Mouse (Mus musculus): Measurements from ENCODE around the gene Med7. TPM values are rescaled to one million over a fixed set of nuclear protein-coding genes. Genes with fewer than 3 reads are reported as not detected.

The Med7 gene
- polyA plus RNA-seq (2014; fragmentation: Nextera tagmentation; extraction: Ambion mirVana), result 69.3 and 71.8 TPM in 2 replicates

DNA sequence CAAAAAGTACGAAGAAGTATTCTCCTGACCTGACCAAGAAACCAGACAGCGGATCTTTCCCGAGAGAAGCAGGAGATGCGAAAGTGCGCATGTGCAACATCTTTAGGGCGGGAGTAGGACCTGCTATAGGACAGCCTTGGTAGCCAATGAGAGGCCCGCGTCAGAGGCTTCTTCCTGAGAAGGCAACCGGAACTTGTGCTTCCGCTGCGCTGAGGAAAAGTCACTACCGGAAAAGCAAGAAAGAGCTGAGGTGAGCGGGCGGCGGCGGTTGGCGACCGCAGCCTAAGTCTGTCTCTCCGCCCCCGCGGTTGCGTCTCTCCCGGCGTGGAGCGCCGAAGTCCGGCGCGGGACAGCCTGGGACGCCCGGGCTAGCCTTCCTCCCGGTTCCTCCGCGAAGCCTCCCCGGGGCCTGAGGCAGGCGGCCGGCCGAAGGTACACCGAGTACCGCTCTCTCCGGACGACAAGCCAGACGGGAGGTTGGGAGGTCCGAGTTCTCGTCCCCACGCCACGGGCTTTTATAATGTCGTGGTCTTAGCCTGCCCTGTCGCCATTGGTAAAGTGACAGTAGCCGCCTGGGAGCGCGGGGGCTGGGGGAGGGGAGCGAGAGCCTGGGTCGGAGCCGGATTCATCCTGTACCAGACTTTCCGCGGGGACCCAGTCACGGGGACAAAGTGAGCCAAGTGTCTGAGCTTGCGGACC, at the start of gene Med7:
Med7 (plus strand) TSS at position 166 of the 699 bp plus-strand sequence.
- Histone ChIP-seq H3K4me1 (ENCODE audit: insufficient read depth) (peaks cover 3% of the 10 kb centered on the region; the same call in 1 of the 2 replicates), H3K9ac (peak within 1 kb of the TSS; percentile 95), H3K27ac (ENCODE audit: low read depth) (peak within 1 kb of the TSS; percentile 93), H3K4me2 (peak within 1 kb of the TSS; percentile 89), H3K36me3 (ENCODE audit: insufficient read depth) (peaks cover 13% of the 10 kb centered on the region), H3K9me3 (ENCODE audit: low read depth, low read length) (no peaks in the 10 kb centered on the region), H3K27me3 (ENCODE audit: insufficient read depth, low read length) (no peaks in the 10 kb centered on the region), H3K4me3 (ENCODE audit: low read depth, low read length) (peak within 1 kb of the TSS; percentile 91)
- TF ChIP-seq CTCF (IDR thresholded peaks at IDR 0.05; ENCODE audit: low read depth), result no peak
- ATAC-seq (ENCODE audit: insufficient read depth) (peak; percentile 99), DNase-seq (peak; percentile 98)
- WGBS, result under 1% methylated on average over 59 of the region's 59 CpGs

DNA sequence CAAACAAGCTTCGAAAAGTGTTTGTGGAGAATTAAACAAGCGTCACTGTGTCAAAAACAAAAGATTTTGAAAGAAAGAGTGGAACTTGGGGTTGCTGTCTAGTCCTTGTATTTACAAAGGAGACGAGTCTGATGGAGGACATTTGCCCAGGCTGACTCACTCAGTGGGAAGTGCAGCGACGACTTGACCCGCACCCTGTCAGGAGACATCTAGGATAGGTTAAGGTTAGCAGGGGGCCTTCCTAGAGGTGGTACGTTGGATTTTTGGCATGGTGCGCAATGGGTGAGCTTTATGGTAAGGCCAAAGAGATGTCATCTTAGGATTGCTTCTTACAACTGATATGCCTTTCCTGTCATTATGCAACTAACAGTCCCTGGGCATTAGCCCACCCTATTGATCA, 49.7 kb upstream of the Med7 start:
- no peak overlapping the region for H3K27ac ChIP-seq (ENCODE audit: low read depth)
- H3K4me3 ChIP-seq (ENCODE audit: low read depth, low read length), result no peak overlapping the region
- H3K4me2 ChIP-seq, result no peak overlapping the region
- no peak for DNase-seq
- no peak for TF ChIP-seq CTCF (IDR thresholded peaks at IDR 0.05; ENCODE audit: low read depth)
- H3K9ac ChIP-seq, result no peak overlapping the region
- WGBS, result 88% methylated on average over 8 of the region's 8 CpGs
- H3K9me3 ChIP-seq (ENCODE audit: low read depth, low read length), result no peaks in the 10 kb centered on the region
- H3K27me3 ChIP-seq (ENCODE audit: insufficient read depth, low read length), result no peaks in the 10 kb centered on the region
- no peaks in the 10 kb centered on the region for H3K4me1 ChIP-seq (ENCODE audit: insufficient read depth)
- ATAC-seq (ENCODE audit: insufficient read depth), result no peak
- H3K36me3 ChIP-seq (ENCODE audit: insufficient read depth), result no peaks in the 10 kb centered on the region

DNA sequence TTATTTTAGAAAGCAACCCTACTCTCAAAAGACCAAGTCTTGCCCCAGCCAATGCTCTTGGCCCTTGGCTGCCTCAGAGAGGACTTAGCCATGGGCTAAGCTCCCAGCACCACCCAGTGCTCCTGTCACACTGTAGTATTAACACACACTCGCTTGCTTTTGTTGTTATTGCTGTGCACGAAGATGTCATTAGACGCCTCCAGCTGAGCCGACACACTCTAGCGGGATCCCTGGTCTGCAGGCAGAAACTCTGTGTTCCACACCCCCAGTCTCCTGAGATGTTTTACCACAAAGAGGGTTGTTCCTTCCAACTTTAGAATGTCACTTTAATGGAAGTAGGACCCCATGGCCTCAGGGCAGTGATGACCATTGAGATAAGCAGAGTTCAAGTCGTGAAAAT, 48.3 kb upstream of the Med7 start:
- Histone ChIP-seq H3K4me2 (no peak overlapping the region), H3K27ac (ENCODE audit: low read depth) (no peak overlapping the region), H3K27me3 (ENCODE audit: insufficient read depth, low read length) (no peaks in the 10 kb centered on the region), H3K9ac (no peak overlapping the region), H3K9me3 (ENCODE audit: low read depth, low read length) (no peaks in the 10 kb centered on the region), H3K4me3 (ENCODE audit: low read depth, low read length) (no peak overlapping the region), H3K4me1 (ENCODE audit: insufficient read depth) (no peaks in the 10 kb centered on the region), H3K36me3 (ENCODE audit: insufficient read depth) (no peaks in the 10 kb centered on the region)
- 50% methylated on average over 6 of the region's 6 CpGs for WGBS
- no peak for TF ChIP-seq CTCF (IDR thresholded peaks at IDR 0.05; ENCODE audit: low read depth)
- DNase-seq, result no peak
- ATAC-seq (ENCODE audit: insufficient read depth), result no peak

DNA sequence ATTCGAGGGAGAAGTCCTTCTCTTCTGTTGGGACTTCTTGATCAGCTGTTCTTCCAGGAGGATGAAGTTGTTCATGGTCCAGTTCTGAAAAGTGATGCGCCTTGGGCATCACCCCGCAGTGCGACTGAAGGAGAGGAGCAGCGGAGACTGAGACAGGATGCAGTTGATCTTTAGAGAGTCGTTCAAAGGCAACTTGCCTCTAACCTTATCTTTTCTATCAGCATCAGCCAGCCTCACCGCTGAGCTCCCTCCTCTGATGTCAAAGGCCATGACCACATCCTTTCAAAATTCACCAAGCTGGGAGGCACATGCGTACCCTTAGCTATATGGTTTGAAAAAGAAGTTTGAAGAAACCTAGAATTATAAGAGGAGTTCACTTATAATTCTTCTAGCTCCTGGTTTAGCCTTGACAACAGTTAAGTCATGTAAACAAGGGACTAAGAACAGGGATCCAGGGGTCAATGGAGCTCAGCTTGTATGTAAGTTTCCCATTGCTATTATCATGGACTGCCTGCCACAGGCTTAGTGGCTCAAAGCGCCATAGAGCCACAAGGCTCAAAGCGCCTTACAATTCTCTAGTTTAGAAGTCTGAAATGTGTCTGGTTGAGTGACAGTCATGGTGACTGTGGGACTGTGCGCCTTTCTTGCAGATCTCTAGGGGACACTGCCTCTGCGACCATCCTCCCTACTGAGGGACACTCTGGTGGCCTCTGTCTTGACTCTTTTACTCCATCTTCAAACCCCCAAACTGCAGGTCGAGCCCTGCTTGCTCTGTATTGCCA, 47.2 kb upstream of the Med7 start, which contains the start of gene Itk:
Itk (minus strand) TSS at position 180 of the 782 bp plus-strand sequence.
- H3K4me3 ChIP-seq (ENCODE audit: low read depth, low read length), result no peak within 1 kb of the TSS
- H3K27me3 ChIP-seq (ENCODE audit: insufficient read depth, low read length), result no peaks in the 10 kb centered on the region
- H3K36me3 ChIP-seq (ENCODE audit: insufficient read depth), result no peaks in the 10 kb centered on the region
- no peaks in the 10 kb centered on the region for H3K4me1 ChIP-seq (ENCODE audit: insufficient read depth)
- no peak within 1 kb of the TSS for H3K4me2 ChIP-seq
- DNase-seq (no peak), ATAC-seq (ENCODE audit: insufficient read depth) (no peak)
- H3K9ac ChIP-seq, result no peak within 1 kb of the TSS
- TF ChIP-seq CTCF (IDR thresholded peaks at IDR 0.05; ENCODE audit: low read depth), result no peak
- H3K9me3 ChIP-seq (ENCODE audit: low read depth, low read length), result no peaks in the 10 kb centered on the region
- WGBS, result 74% methylated on average over 13 of the region's 13 CpGs
- no peak within 1 kb of the TSS for H3K27ac ChIP-seq (ENCODE audit: low read depth)

DNA sequence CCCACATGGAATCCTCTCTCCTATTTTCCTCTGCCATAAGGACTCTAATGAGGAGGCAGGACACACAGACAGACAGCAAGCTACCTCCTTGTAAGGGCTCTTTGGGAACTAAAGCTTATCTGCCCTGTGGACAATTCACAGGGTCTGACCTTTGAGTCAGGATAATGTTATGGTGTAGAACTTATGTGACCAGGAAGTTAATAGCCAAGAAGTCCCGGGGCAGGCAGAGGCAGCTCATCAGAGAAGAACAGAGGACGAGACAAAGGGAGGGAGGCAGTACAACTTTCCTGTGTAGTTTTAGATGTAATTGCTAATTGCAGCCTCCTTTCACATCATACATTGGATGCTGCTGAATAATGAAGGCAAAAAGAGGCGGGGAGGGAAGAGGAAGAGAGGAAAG, 46.1 kb upstream of the Med7 start:
- no peak for TF ChIP-seq CTCF (IDR thresholded peaks at IDR 0.05; ENCODE audit: low read depth)
- no peak overlapping the region for H3K4me2 ChIP-seq
- no peaks in the 10 kb centered on the region for H3K27me3 ChIP-seq (ENCODE audit: insufficient read depth, low read length)
- H3K27ac ChIP-seq (ENCODE audit: low read depth), result no peak overlapping the region
- 58% methylated on average over 3 of the region's 3 CpGs for WGBS
- H3K4me1 ChIP-seq (ENCODE audit: insufficient read depth), result no peaks in the 10 kb centered on the region
- DNase-seq (no peak), ATAC-seq (ENCODE audit: insufficient read depth) (no peak)
- no peak overlapping the region for H3K4me3 ChIP-seq (ENCODE audit: low read depth, low read length)
- H3K9me3 ChIP-seq (ENCODE audit: low read depth, low read length), result no peaks in the 10 kb centered on the region
- no peaks in the 10 kb centered on the region for H3K36me3 ChIP-seq (ENCODE audit: insufficient read depth)
- H3K9ac ChIP-seq, result no peak overlapping the region

DNA sequence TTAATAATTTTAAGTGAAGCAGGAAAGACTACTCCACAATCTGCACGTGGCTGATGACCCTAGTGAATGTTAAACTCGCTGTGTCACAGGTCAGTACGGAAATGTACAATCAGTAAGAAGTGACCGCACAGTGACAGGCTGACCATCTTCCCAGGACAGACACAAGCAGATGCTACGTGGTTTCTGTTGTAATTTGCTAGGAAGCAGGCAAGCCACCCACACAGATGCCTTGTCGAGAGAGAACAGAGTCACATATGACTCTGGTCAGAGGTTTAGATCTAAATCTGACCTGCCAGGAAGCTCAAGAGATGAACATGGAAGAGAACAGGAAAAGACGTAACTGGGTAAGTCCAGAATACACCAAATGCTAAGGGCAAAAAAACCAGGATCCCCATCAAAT, 43.8 kb upstream of the Med7 start:
- Histone ChIP-seq H3K9ac (no peak overlapping the region), H3K9me3 (ENCODE audit: low read depth, low read length) (no peaks in the 10 kb centered on the region), H3K27me3 (ENCODE audit: insufficient read depth, low read length) (no peaks in the 10 kb centered on the region), H3K36me3 (ENCODE audit: insufficient read depth) (no peaks in the 10 kb centered on the region), H3K4me1 (ENCODE audit: insufficient read depth) (no peaks in the 10 kb centered on the region), H3K4me2 (no peak overlapping the region), H3K27ac (ENCODE audit: low read depth) (no peak overlapping the region), H3K4me3 (ENCODE audit: low read depth, low read length) (no peak overlapping the region)
- ATAC-seq (ENCODE audit: insufficient read depth) (no peak), DNase-seq (no peak)
- WGBS, result 69% methylated on average over 7 of the region's 7 CpGs
- TF ChIP-seq CTCF (IDR thresholded peaks at IDR 0.05; ENCODE audit: low read depth), result no peak

DNA sequence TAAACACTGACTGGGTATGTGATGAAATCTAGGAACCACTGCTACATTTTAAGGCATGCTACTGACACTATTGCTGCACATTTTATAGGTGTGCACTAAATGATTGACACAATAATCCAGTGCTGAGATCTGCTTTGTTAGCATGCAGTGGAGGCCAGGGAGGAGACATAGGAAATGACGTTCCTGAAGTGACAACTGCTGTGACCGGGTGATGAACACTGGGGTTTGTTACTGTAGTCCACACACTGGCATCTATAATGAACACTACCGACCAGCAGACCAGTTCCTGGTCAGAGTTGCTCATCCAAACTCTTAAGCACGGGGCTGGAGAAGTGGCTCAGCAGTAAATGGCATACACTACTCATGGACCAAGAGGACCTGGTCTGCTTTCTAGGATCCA, 43.3 kb upstream of the Med7 start:
- WGBS, result 69% methylated on average over 4 of the region's 4 CpGs
- Histone ChIP-seq H3K4me2 (no peak overlapping the region), H3K27me3 (ENCODE audit: insufficient read depth, low read length) (no peaks in the 10 kb centered on the region), H3K27ac (ENCODE audit: low read depth) (no peak overlapping the region), H3K9me3 (ENCODE audit: low read depth, low read length) (no peaks in the 10 kb centered on the region), H3K9ac (no peak overlapping the region), H3K36me3 (ENCODE audit: insufficient read depth) (no peaks in the 10 kb centered on the region), H3K4me3 (ENCODE audit: low read depth, low read length) (no peak overlapping the region), H3K4me1 (ENCODE audit: insufficient read depth) (no peaks in the 10 kb centered on the region)
- no peak for DNase-seq
- TF ChIP-seq CTCF (IDR thresholded peaks at IDR 0.05; ENCODE audit: low read depth), result no peak
- ATAC-seq (ENCODE audit: insufficient read depth), result no peak
